Mouse (Mus musculus): ENCODE measurements around the gene Dapk1. TPM values are rescaled to one million over a fixed set of nuclear protein-coding genes. Genes with fewer than 3 reads are reported as not detected.

Gene Dapk1
- polyA plus RNA-seq, 1 experiment: 12.0 TPM

GRCm38 (mm10) chr13:60640420-60640819 lies 38.7 kb downstream of the Dapk1 start:
- H3K27ac ChIP-seq (ENCODE audit: control insufficient read depth, insufficient read depth, low read depth, low read length, poor library complexity): no peak overlapping the region
- H3K4me1 ChIP-seq (ENCODE audit: control insufficient read depth, insufficient read depth, low read length): no peaks in the 10 kb centered on the region
- no peak for TF ChIP-seq CTCF (IDR thresholded peaks at IDR 0.05; ENCODE audit: control insufficient read depth, insufficient read depth, low read length)
- TF ChIP-seq POLR2A (IDR thresholded peaks at IDR 0.05; ENCODE audit: borderline replicate concordance, control insufficient read depth, low read depth, low read length): no peak
- H3K4me3 ChIP-seq (replicated peaks; ENCODE audit: control insufficient read depth, low read depth, low read length): no peak overlapping the region
- 82% methylated on average over 7 of the region's 7 CpGs for WGBS

- 46% methylated on average over 5 of the region's 5 CpGs for WGBS
- no peak for TF ChIP-seq CTCF (IDR thresholded peaks at IDR 0.05; ENCODE audit: control insufficient read depth, insufficient read depth, low read length)
- no peak overlapping the region for H3K4me3 ChIP-seq (replicated peaks; ENCODE audit: control insufficient read depth, low read depth, low read length)
- no peaks in the 10 kb centered on the region; the same call in 1 of the 2 replicates for H3K4me1 ChIP-seq (ENCODE audit: control insufficient read depth, insufficient read depth, low read length)
- no peak overlapping the region for H3K27ac ChIP-seq (ENCODE audit: control insufficient read depth, insufficient read depth, low read depth, low read length, poor library complexity)
Measured at GRCm38 (mm10) chr13:60644457-60644889, 42.7 kb downstream of the Dapk1 start.

- H3K4me1 ChIP-seq (ENCODE audit: control insufficient read depth, insufficient read depth, low read length): no peaks in the 10 kb centered on the region; the same call in 1 of the 2 replicates
- no peak for TF ChIP-seq POLR2A (IDR thresholded peaks at IDR 0.05; ENCODE audit: borderline replicate concordance, control insufficient read depth, low read depth, low read length)
- no peak for TF ChIP-seq CTCF (IDR thresholded peaks at IDR 0.05; ENCODE audit: control insufficient read depth, insufficient read depth, low read length)
- WGBS: 82% methylated on average over 3 of the region's 3 CpGs
- no peak overlapping the region for H3K4me3 ChIP-seq (replicated peaks; ENCODE audit: control insufficient read depth, low read depth, low read length)
- no peak overlapping the region for H3K27ac ChIP-seq (ENCODE audit: control insufficient read depth, insufficient read depth, low read depth, low read length, poor library complexity)
Measured at GRCm38 (mm10) chr13:60646791-60647190, 45.0 kb downstream of the Dapk1 start.

- WGBS: 87% methylated on average over 5 of the region's 5 CpGs
- no peak overlapping the region for H3K4me3 ChIP-seq (replicated peaks; ENCODE audit: control insufficient read depth, low read depth, low read length)
- no peak overlapping the region for H3K27ac ChIP-seq (ENCODE audit: control insufficient read depth, insufficient read depth, low read depth, low read length, poor library complexity)
- H3K4me1 ChIP-seq (ENCODE audit: control insufficient read depth, insufficient read depth, low read length): no peaks in the 10 kb centered on the region; the same call in 1 of the 2 replicates
- no peak for TF ChIP-seq CTCF (IDR thresholded peaks at IDR 0.05; ENCODE audit: control insufficient read depth, insufficient read depth, low read length)
- no peak for TF ChIP-seq POLR2A (IDR thresholded peaks at IDR 0.05; ENCODE audit: borderline replicate concordance, control insufficient read depth, low read depth, low read length)
Measured at GRCm38 (mm10) chr13:60648350-60648749, 46.6 kb downstream of the Dapk1 start.

GRCm38 (mm10) chr13:60650000-60650399 lies 48.3 kb downstream of the Dapk1 start:
- Histone ChIP-seq H3K4me1 (ENCODE audit: control insufficient read depth, insufficient read depth, low read length) (peaks cover 2% of the 10 kb centered on the region; the same call in 1 of the 2 replicates), H3K27ac (ENCODE audit: control insufficient read depth, insufficient read depth, low read depth, low read length, poor library complexity) (no peak overlapping the region), H3K4me3 (replicated peaks; ENCODE audit: control insufficient read depth, low read depth, low read length) (no peak overlapping the region)
- TF ChIP-seq CTCF (IDR thresholded peaks at IDR 0.05; ENCODE audit: control insufficient read depth, insufficient read depth, low read length): no peak
- WGBS: 70% methylated on average over 11 of the region's 11 CpGs

- TF ChIP-seq CTCF (IDR thresholded peaks at IDR 0.05; ENCODE audit: control insufficient read depth, insufficient read depth, low read length) (no peak), POLR2A (IDR thresholded peaks at IDR 0.05; ENCODE audit: borderline replicate concordance, control insufficient read depth, low read depth, low read length) (no peak)
- Histone ChIP-seq H3K4me3 (replicated peaks; ENCODE audit: control insufficient read depth, low read depth, low read length) (no peak overlapping the region), H3K27ac (ENCODE audit: control insufficient read depth, insufficient read depth, low read depth, low read length, poor library complexity) (no peak overlapping the region), H3K4me1 (ENCODE audit: control insufficient read depth, insufficient read depth, low read length) (peaks cover 2% of the 10 kb centered on the region; the same call in 1 of the 2 replicates)
- WGBS: 72% methylated on average over 2 of the region's 2 CpGs
Measured at GRCm38 (mm10) chr13:60654017-60654565, 52.3 kb downstream of the Dapk1 start.

- H3K27ac ChIP-seq (ENCODE audit: control insufficient read depth, insufficient read depth, low read depth, low read length, poor library complexity): no peak overlapping the region
- whole genome bisulfite sequencing: 38% methylated on average over 3 of the region's 3 CpGs
- peaks cover 2% of the 10 kb centered on the region; the same call in 1 of the 2 replicates for H3K4me1 ChIP-seq (ENCODE audit: control insufficient read depth, insufficient read depth, low read length)
- no peak overlapping the region for H3K4me3 ChIP-seq (replicated peaks; ENCODE audit: control insufficient read depth, low read depth, low read length)
- no peak for TF ChIP-seq POLR2A (IDR thresholded peaks at IDR 0.05; ENCODE audit: borderline replicate concordance, control insufficient read depth, low read depth, low read length)
- no peak for TF ChIP-seq CTCF (IDR thresholded peaks at IDR 0.05; ENCODE audit: control insufficient read depth, insufficient read depth, low read length)
Measured at GRCm38 (mm10) chr13:60655246-60655645, 53.5 kb downstream of the Dapk1 start.

GRCm38 (mm10) chr13:60659600-60659999 lies 57.9 kb downstream of the Dapk1 start:
- 82% methylated on average over 1 of the region's 1 CpGs for WGBS
- Histone ChIP-seq H3K27ac (ENCODE audit: control insufficient read depth, insufficient read depth, low read depth, low read length, poor library complexity) (no peak overlapping the region), H3K4me1 (ENCODE audit: control insufficient read depth, insufficient read depth, low read length) (no peaks in the 10 kb centered on the region; the same call in 1 of the 2 replicates), H3K4me3 (replicated peaks; ENCODE audit: control insufficient read depth, low read depth, low read length) (no peak overlapping the region)
- no peak for TF ChIP-seq POLR2A (IDR thresholded peaks at IDR 0.05; ENCODE audit: borderline replicate concordance, control insufficient read depth, low read depth, low read length)
- no peak for TF ChIP-seq CTCF (IDR thresholded peaks at IDR 0.05; ENCODE audit: control insufficient read depth, insufficient read depth, low read length)

GRCm38 (mm10) chr13:60660056-60660455 lies 58.3 kb downstream of the Dapk1 start:
- WGBS: 50% methylated on average over 2 of the region's 2 CpGs
- TF ChIP-seq POLR2A (IDR thresholded peaks at IDR 0.05; ENCODE audit: borderline replicate concordance, control insufficient read depth, low read depth, low read length) (no peak), CTCF (IDR thresholded peaks at IDR 0.05; ENCODE audit: control insufficient read depth, insufficient read depth, low read length) (no peak)
- H3K4me1 ChIP-seq (ENCODE audit: control insufficient read depth, insufficient read depth, low read length): no peaks in the 10 kb centered on the region; the same call in 1 of the 2 replicates
- no peak overlapping the region for H3K4me3 ChIP-seq (replicated peaks; ENCODE audit: control insufficient read depth, low read depth, low read length)
- no peak overlapping the region for H3K27ac ChIP-seq (ENCODE audit: control insufficient read depth, insufficient read depth, low read depth, low read length, poor library complexity)
